Mouse (Mus musculus) G1E (cell line): ENCODE measurements around the gene Adgb.

Experiments
- CTCF ChIP-seq: IDR thresholded peaks from 2 replicates; pipeline ENCODE4 v1.5.1; 2012; ENCODE audit warnings: low read depth, low read length, inconsistent platforms, mixed read lengths
- POLR2AphosphoS5 ChIP-seq: IDR thresholded peaks from 2 replicates; pipeline ENCODE4 v1.6.1; 2012; ENCODE audit warnings: low read depth, low read length, inconsistent platforms; ENCODE audit not compliant: insufficient replicate concordance
- TAL1 ChIP-seq: conservative IDR thresholded peaks from 2 replicates; pipeline ENCODE4 v1.6.1; 2012; ENCODE audit warnings: low read depth, low read length, inconsistent platforms, mixed read lengths

- TF ChIP-seq CTCF: no peak
- no peak for TF ChIP-seq TAL1
- no peak for TF ChIP-seq POLR2AphosphoS5
Measured at GRCm38 (mm10) chr10:10320364-10321083, 151.6 kb downstream of the Adgb start.
